Mouse (Mus musculus) layer of hippocampus, adult 2 months (tissue): ENCODE results near the gene Dnajc5. TPM values are rescaled to one million over a fixed set of nuclear protein-coding genes. Genes with fewer than 3 reads are reported as not detected.

Source experiments
- DNase-seq, 2 experiments: peaks; one replicate each; pipeline ENCODE4 v3.0.0; 2022; ENCODE audit warnings: low spot score in 2 of 2
- H3K27ac ChIP-seq: fragments of 200-600 bp; 2 replicates; pipeline ENCODE4 v1.8.1; 2022
- H3K4me3 ChIP-seq: fragments of 200-600 bp; 2 replicates; pipeline ENCODE4 v1.8.1; 2022; ENCODE audit warnings: mild to moderate bottlenecking
- CTCF ChIP-seq: fragments of 200-600 bp; conservative IDR thresholded peaks from 2 replicates; pipeline ENCODE4 v1.8.1; 2022; ENCODE audit warnings: antibody characterized with exemption, mild to moderate bottlenecking, moderate library complexity
- total RNA-seq, 2 experiments: library from RNA; stranded (reverse); gene quantifications; 2 replicates each; pipeline ENCODE4 v1.2.3; 2021

Dnajc5 gene
- total RNA-seq, 2 experiments from 2014 or later = 259 to 279 TPM

DNA sequence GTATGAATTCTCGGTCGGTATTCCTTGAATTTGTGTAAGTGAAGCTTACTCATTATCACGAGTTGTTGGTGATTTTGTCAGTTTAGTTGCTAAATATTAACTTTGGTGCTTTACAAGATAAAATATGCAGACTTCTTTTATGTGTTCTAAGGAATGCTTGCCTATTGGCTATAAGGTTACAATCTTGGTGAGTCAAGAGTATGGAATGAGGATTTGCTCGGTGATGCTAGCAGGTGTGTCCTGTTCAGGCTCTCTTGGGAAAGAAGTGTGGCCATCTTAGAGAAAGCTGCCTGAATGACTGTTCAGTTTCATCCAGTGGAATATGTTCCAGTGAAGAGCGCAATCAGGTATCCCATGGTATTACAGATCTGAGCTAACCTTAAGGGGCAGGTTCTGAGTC is 5.2 kb downstream of the Dnajc5 start:
- TF ChIP-seq CTCF = no peak
- H3K4me3 ChIP-seq = no peak overlapping the region
- no peak for DNase-seq
- H3K27ac ChIP-seq = no peak overlapping the region

DNA sequence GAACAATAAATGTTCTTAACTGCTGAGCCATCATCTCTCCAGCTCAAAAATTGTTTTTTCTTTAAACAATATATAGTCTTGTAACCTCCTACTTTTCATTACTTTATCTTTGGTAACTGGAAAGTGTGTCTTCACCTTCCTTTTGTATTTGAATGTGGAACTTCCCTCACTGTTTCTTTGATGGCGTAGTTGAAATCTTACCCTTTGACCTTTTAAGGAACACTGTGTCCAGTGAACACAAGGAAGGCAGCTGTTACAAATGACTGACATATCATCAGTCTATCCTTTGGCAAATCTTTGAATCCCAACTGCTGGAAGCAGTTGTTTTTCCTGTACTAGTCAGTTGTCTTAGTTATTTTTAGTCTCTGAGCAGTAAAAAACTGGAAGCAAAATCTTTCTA is 8.8 kb downstream of the Dnajc5 start:
- Histone ChIP-seq H3K4me3 (no peak overlapping the region), H3K27ac (no peak overlapping the region)
- TF ChIP-seq CTCF = no peak
- no peak for DNase-seq

DNA sequence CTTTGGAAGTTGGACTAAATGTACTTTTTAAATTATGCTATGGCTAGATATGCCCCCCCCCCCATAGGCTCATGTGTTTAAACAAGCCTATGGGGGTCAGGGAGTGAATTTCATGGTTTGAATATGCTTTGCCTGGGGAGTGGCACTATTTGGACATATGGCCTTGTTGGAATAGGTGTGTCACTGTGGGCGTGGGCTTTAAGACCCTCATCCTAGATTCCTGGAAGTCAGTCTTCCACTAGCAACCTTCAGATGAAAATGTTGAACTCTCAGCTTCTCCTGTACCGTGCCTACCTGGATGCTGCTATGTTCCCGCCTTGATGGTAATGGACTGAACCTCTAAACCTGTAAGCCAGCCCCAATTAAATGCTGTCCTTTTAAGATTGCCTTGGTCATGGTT is 12.3 kb downstream of the Dnajc5 start:
- DNase-seq = no peak
- no peak for TF ChIP-seq CTCF
- Histone ChIP-seq H3K4me3 (no peak overlapping the region), H3K27ac (no peak overlapping the region)

DNA sequence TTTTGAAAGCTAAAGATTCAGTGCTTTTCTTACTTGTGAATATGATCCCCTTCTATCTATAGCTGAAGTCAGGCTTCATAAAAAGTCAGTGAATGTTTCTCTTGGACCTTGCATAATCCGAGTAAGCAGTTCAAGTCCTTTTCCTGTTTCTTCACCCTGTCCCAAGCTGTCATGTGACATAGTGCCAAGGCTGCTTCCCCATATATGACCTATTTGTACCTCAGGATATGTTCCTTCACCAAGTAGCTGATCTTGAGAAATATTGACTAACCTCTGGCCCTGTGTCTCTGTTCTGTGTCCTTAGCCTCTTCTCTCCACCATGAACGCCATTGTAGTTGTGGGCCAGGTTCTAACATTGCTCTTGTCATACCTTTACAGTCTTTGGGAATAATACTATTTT is 16.1 kb downstream of the Dnajc5 start:
- no peak for DNase-seq
- no peak overlapping the region for H3K27ac ChIP-seq
- H3K4me3 ChIP-seq = no peak overlapping the region
- no peak for TF ChIP-seq CTCF

DNA sequence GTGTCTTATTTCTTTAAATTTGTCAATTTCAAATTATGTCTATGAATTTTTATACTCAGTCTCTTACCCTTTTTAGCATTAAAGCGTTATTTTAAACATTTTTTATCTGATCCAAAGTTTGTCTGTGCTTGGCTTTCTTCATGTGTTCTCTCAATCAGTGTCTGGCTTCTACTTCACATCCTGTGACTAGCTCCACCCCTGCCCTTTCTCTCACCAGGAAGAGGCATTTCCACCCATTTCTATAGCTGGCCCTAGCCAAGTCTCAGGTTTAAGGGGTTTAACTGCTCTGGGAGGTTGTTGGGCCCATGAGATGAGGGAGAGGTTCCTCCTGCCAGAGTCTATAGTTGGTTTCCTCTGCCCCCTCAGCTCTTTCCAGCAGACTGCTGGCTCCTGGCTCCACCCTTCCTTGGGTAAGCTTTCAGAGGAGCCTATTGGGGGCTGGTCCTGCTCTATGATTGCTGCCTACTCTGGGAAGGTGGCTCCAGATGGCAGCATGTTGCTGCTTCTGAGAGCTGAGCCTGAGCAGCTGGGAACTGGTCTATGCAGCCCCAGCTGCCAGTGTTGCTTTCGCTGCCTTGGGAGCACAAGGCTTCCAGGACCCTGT is 17.3 kb downstream of the Dnajc5 start:
- H3K27ac ChIP-seq = peak overlapping the region; percentile 62
- no peak for TF ChIP-seq CTCF
- H3K4me3 ChIP-seq = no peak overlapping the region
- peak; percentile 47 to 70 for DNase-seq

DNA sequence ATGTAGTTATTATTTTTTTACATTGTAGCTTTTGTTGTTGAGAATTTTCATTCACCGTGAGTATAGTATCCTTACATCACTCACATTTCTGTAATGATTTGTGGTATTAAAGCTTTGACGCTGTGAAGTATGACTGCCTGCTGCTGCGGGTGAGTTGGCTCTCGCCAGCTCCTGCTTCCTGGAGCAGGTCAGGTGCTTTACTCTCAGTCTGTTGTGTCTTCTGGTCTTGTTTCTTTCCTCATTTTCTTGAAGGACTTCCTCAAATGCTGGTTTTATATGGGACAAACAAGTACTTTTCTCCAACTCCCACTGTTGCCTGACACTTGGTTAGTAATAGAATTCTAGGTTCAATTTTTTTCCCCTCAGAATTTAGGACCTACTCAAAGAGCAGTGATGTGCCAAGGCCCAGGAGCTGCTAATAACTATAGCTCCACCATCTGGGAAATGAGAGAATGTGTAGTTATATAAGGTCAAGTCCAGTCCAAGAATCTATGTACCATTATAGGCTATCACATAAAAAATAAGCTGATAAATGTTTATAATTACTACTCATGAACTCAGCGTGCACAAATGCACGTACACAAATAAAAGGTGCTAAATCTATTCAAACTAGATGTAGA is 21.6 kb downstream of the Dnajc5 start:
- no peak; the same call in 1 of the 2 replicates for TF ChIP-seq CTCF
- no peak for DNase-seq
- Histone ChIP-seq H3K4me3 (no peak overlapping the region), H3K27ac (no peak overlapping the region)

DNA sequence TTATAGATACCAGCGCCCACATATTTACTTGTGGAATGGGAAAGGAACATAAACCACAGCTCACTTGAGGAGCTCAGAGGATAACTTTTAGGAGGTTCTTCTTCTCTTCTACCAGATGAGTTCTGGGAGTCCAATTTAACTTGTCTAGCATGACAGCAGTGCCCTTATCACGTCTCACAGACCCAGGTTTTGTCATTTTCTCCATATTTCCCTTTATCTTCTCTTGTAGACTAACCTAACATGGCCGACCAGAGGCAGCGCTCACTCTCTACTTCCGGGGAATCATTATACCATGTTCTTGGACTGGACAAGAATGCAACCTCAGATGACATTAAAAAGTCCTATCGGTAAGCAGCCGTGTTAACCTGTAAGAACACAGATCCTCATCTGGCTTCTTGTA is 25.9 kb downstream of the Dnajc5 start:
- no peak overlapping the region for H3K4me3 ChIP-seq
- no peak for DNase-seq
- TF ChIP-seq CTCF = no peak
- no peak overlapping the region for H3K27ac ChIP-seq

DNA sequence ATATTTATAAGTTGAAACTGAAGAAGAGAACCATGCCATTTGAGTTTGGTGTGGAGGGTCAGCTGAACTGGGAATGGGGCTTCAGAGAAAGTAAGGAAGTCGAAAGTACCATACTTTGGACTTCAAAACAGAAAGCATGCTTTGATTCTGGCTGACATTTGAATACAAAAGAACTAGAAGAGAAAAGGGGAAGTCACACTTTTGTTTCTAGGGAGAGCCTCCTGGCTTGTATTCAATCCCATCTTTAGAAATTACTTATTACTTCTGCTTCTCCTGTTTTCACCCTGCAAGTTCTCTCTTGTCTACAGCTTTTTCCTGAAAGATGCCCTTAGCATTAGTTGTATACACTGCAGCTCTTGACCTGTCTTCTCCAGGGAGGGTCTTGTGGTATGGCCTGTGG is 27.9 kb downstream of the Dnajc5 start:
- TF ChIP-seq CTCF = no peak
- no peak overlapping the region for H3K4me3 ChIP-seq
- no peak overlapping the region for H3K27ac ChIP-seq
- DNase-seq = no peak

DNA sequence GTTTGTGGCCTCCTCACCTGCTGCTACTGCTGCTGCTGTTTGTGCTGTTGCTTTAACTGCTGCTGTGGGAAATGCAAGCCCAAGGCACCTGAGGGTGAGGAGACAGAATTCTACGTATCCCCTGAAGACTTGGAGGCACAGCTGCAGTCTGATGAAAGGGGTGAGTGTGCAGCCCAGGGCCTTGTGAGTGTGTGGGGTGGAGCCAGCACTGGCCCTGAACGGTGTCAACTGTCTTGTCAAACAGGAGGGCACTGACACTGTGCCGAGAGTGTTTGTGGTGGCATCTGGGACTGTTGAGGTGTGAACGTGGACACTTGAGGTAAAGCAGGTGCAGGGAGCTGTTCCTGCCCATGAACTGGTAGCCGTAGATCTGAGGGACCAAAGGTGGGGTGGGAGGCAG is 28.4 kb downstream of the Dnajc5 start:
- TF ChIP-seq CTCF = no peak
- DNase-seq = no peak
- H3K4me3 ChIP-seq = no peak overlapping the region
- H3K27ac ChIP-seq = no peak overlapping the region

DNA sequence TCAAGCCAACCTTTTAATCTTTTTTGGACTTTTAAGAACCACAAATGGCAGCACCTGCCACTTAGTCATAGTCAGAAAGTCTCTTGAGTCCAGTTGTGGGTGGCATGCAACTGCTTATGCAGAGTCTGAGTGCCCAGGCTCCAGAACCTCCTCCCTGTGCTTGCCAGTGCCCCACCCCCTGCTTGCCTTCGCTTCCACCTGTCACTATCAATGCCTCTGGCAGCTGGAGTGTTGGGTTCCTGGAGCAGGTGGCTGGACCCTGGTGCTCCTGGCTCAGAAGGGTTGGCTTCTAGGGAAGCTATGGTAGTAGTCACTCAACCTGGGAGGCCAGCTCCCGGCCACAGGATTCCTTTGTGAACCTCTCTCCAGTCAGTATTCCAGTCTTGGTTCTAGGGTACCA is 29.9 kb downstream of the Dnajc5 start:
- no peak for TF ChIP-seq CTCF
- no peak for DNase-seq
- H3K27ac ChIP-seq = no peak overlapping the region
- H3K4me3 ChIP-seq = no peak overlapping the region

DNA sequence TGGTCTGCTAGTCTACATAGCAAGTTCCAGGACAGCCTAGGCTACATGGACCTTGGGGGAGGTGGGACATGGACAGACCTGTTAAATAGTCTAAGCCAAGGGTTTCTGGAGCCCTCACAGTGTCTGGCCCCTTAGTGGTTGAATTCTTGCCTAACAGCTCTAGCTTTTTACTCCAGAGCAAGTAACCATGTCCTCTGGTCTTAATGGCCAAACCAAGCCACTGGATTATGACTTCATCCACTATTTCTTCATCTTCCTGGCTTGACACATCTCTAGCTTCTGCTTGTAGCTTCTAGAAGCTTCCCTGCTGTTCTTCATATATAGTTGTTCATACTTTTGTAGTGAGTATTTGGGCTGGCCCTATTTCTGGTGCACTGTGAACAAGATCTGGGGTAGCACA is 33.5 kb downstream of the Dnajc5 start:
- TF ChIP-seq CTCF = no peak
- no peak overlapping the region for H3K4me3 ChIP-seq
- no peak overlapping the region for H3K27ac ChIP-seq
- DNase-seq = no peak

DNA sequence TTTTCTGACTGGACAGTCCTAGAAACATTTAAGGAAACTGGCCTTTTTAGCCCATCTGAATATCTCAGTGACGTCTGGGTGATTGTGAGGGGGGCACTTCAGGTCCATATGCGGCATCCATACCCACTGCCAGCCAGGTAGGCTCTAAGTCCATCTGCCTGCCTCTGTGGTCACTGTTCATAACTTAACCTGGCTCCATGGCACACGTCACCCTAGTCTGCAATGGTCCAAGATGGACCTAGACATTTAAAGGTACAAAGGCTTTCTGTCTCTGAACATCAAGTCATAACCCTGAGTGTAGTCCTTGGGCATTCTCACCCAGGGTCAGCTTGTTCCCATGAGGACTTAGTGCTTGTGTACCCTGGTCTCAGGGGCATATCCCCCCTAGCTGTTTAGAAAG is 47.1 kb downstream of the Dnajc5 start:
- DNase-seq = no peak
- Histone ChIP-seq H3K27ac (no peak overlapping the region), H3K4me3 (no peak overlapping the region)
- no peak for TF ChIP-seq CTCF

DNA sequence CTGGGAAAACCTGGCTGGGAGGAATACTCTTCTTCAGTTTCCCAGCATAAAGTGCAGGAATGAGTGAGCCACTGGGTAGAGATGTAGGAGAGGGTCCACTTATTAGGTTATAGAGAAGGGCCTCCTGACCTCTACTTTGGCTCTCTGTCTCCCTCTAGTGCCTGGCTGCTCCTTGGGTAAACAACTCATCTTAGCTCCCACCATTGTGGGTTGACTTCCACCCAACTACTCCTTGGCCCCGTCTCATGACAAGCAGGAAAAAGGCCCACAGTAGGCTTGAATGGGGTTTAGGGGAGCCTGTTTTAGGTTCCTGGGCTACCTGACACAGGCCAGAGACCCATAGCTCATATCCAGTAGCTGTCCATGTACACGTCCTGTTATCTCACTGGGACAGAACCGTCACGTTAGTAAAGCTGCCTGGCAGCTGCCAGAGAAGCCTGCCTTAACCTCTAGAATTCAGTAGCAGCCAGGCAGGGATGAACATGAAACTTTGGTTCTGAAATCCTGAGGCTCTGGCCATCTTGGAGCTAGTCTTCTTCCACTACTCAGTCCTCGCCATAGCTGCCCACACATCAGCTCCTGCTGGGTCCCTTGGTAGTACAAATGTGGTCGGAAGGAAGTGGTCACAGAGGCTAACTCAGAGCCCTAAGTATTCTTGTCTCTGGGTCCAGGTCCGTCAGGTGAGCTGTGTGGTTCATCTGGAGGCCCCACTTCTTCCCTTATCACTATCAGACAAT is 48.2 kb downstream of the Dnajc5 start:
- H3K4me3 ChIP-seq = no peak overlapping the region
- no peak for DNase-seq
- H3K27ac ChIP-seq = no peak overlapping the region
- TF ChIP-seq CTCF = peak; percentile 79

DNA sequence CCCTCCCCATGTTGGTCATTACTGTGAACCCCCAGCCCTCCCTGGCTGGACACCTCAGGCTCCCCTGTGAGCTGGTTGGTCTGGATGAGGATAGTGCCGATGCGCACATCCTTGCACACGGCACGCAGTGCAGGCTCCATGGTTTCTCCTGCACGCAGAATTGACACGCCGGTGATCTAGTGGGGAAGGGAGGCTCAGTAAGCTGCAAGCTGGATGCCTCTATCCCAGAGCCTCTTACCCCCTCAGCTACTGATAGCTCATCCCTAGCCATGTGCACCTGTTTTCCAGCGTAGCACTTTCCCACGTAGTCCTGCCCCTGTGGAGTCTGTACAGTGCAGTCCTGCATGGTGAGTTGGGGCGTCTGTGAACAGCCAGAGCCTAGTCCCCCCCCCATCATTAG is 49.6 kb downstream of the Dnajc5 start:
- TF ChIP-seq CTCF = no peak
- no peak for DNase-seq
- no peak overlapping the region for H3K4me3 ChIP-seq
- no peak overlapping the region for H3K27ac ChIP-seq
